Mouse (Mus musculus) stomach, embryonic 16.5 days (tissue): Measurements from ENCODE around the gene Mab21l3. TPM values are rescaled to one million over a fixed set of nuclear protein-coding genes. Genes with fewer than 3 reads are reported as not detected.
"Not testable (repeated sequence)": the region's sequence is repeated elsewhere in the genome, so short reads cannot be mapped to it uniquely, and the experiment has no call there.

Experiments used
- ATAC-seq: fragments of 200-750 bp; cut with Nextera tagmentation; 2 replicates; pipeline ENCODE4 v1.8.0; 2017; ENCODE audit warnings: moderate number of reproducible peaks, moderate TSS enrichment; ENCODE audit not compliant: insufficient read depth, low FRiP score
- H3K27ac ChIP-seq: fragments of 300-500 bp; sonication (generic); 2 replicates; pipeline ENCODE4 v1.5.1; 2014; ENCODE audit warnings: low read length
- H3K27me3 ChIP-seq: fragments of 300-500 bp; sonication (generic); 2 replicates; pipeline ENCODE4 v1.6.1; 2014; ENCODE audit warnings: low read length, control low read depth, mixed read lengths; ENCODE audit not compliant: control insufficient read depth, insufficient read depth
- H3K36me3 ChIP-seq: fragments of 300-500 bp; sonication (generic); 2 replicates; pipeline ENCODE4 v1.6.1; 2014; ENCODE audit warnings: low read length; ENCODE audit not compliant: control insufficient read depth, insufficient read depth
- H3K4me1 ChIP-seq: fragments of 300-500 bp; sonication (generic); 2 replicates; pipeline ENCODE4 v1.6.1; 2014; ENCODE audit warnings: low read length, control low read depth, mixed read lengths; ENCODE audit not compliant: control insufficient read depth, insufficient read depth
- H3K4me2 ChIP-seq: fragments of 300-500 bp; sonication (generic); 2 replicates; pipeline ENCODE4 v1.6.1; 2014; ENCODE audit warnings: low read depth, low read length, mixed read lengths
- H3K4me3 ChIP-seq: fragments of 300-500 bp; sonication (generic); replicated peaks from 2 replicates; pipeline ENCODE4 v1.5.1; 2014; ENCODE audit warnings: mild to moderate bottlenecking, low read length
- H3K9ac ChIP-seq: fragments of 300-500 bp; sonication (generic); 2 replicates; pipeline ENCODE4 v1.6.1; 2014; ENCODE audit warnings: low read length
- H3K9me3 ChIP-seq: fragments of 300-500 bp; sonication (generic); replicated peaks from 2 replicates; pipeline ENCODE4 v1.6.1; 2016; ENCODE audit warnings: low read length, control low read depth; ENCODE audit not compliant: control insufficient read depth
- WGBS: fragments of 180-500 bp; shearing (Covaris S2); extraction: QIAGEN DNeasy Blood & Tissue Kit; methylation state at CpG from one replicate; pipeline ENCODE4 v1.1.7; 2014; 5-methylcytosine and 5-hydroxymethylcytosine counted together
- polyA plus RNA-seq: library from polyadenylated mRNA; unstranded; fragments of >200 nt; fragmentation: Nextera tagmentation; extraction: Ambion mirVana; gene quantifications from 2 replicates; pipeline ENCODE4 v1.2.1, GENCODE M21; 2015

The Mab21l3 gene
- polyA plus RNA-seq, 1 experiment from 2014 or later, result 3.1 TPM

DNA sequence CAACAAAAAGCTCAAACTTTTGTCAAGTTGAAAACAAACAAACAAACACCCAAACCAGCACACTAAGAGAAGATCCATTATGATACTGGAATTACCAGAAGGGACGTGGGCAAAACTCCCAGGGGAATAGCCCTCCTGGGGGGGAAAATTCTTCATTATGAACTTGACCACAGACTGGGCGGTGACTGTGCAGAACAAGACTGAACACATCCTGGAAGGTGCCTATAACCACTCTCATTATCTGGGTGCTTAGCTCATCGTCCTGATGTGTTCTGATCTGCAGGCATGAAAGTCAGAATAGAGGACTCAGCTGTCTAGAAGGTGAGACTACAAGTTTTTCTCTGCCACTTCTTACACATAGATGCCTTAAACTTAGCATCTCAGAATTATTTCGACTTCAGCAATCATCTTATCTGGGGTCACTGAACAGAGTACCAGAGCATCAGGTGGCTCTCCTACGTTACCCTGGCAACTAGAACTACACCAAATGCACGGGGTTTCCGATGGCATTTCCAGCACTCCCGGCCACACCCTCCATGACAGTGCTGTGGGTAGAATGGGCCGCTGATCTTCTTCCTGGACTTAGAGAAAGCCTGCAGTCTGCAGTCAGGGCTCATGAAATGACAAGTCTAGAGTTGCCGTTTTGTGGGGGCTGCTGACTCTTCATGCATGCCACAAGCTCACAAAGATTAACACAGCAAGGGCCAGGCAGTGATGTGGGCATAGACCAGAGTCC lies 18.7 kb downstream of the Mab21l3 start:
- Histone ChIP-seq H3K9me3 (no peaks in the 10 kb centered on the region), H3K4me2 (no peak overlapping the region), H3K4me1 (peaks cover 15% of the 10 kb centered on the region), H3K36me3 (no peaks in the 10 kb centered on the region), H3K4me3 (no peak overlapping the region), H3K27me3 (no peaks in the 10 kb centered on the region), H3K9ac (no peak overlapping the region), H3K27ac (peak overlapping the region; percentile 69)
- 72% methylated on average over 10 of the region's 10 CpGs for WGBS
- ATAC-seq, result no peak

DNA sequence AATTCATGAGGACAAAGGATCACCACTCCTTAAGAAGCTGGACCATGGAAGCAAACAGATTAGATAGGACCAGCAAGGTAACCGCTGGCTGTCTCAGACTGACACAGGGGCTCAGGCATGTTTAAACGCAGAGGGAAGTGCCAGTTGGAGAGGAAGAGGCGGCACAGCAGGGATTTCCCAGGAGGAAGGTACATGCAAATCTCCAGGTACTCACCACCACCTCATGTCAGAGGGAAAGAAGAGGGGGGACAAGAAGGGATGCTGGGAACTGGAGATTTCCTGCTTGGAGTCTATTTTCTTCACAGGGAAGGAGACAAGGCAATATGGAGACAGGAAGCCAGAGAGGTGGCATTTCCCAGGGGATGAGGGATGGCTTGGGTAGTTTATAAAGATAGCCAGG lies 20.2 kb downstream of the Mab21l3 start:
- Histone ChIP-seq H3K4me1 (peaks cover 15% of the 10 kb centered on the region), H3K4me2 (no peak overlapping the region), H3K27ac (no peak overlapping the region), H3K9me3 (no peaks in the 10 kb centered on the region), H3K9ac (no peak overlapping the region), H3K36me3 (no peaks in the 10 kb centered on the region), H3K4me3 (no peak overlapping the region), H3K27me3 (no peaks in the 10 kb centered on the region)
- no peak for ATAC-seq
- 42% methylated on average over 3 of the region's 3 CpGs for WGBS

DNA sequence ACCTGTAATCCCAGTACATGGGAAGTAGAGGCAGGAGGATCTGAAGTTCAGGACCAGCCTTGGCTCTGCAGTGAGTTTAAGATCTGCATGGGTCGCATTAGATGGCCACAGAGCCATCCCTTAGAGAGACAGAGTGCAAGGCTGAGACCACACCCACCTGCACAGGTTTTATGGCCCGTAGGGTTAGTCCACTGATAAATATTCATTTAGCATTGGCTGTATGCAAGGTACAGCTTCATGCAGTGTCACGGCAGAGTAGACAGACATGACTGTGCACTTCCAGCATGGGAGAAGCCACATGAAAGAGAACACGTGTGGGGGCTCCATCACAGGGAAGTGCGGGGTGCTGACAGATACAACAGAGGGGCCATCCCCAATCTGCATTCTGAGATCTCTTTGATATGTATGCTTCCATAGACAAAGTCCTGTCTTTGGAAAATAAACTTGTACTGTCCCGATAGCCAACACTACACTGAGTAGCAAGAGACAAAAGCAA lies 21.5 kb downstream of the Mab21l3 start:
- no peak overlapping the region for H3K4me2 ChIP-seq
- WGBS, result 74% methylated on average over 6 of the region's 6 CpGs
- no peaks in the 10 kb centered on the region for H3K9me3 ChIP-seq
- peaks cover 15% of the 10 kb centered on the region for H3K4me1 ChIP-seq
- no peak overlapping the region for H3K4me3 ChIP-seq
- H3K27me3 ChIP-seq, result no peaks in the 10 kb centered on the region
- no peak for ATAC-seq
- H3K36me3 ChIP-seq, result no peaks in the 10 kb centered on the region
- no peak overlapping the region for H3K27ac ChIP-seq
- H3K9ac ChIP-seq, result no peak overlapping the region

DNA sequence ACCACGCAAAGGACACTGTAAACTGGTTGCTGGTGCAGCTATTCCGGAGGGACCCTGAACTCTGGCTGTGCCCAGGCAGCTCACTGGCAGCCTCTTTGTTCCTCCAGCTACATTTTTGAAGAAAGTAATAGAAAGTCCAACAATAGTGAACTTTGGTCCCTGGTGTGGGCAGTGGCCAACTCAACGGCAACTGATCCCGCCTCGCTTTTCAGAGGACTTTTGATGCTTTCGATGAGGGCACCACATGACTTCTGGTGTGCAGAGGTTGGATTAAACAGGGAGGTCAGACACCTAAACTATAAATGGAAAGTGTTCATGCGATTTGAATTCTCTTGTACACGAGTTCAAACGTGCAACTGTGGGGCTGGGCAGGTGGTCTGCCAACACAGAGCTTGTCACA lies 24.4 kb downstream of the Mab21l3 start:
- Histone ChIP-seq H3K4me3 (no peak overlapping the region), H3K4me1 (0 out of 2 replicates have a peak, but pooled peaks cover 2% of the 10 kb centered on the region), H3K9ac (no peak overlapping the region), H3K27ac (no peak overlapping the region), H3K27me3 (no peaks in the 10 kb centered on the region), H3K9me3 (no peaks in the 10 kb centered on the region), H3K4me2 (no peak overlapping the region), H3K36me3 (no peaks in the 10 kb centered on the region)
- ATAC-seq, result no peak
- 73% methylated on average over 9 of the region's 9 CpGs for WGBS

DNA sequence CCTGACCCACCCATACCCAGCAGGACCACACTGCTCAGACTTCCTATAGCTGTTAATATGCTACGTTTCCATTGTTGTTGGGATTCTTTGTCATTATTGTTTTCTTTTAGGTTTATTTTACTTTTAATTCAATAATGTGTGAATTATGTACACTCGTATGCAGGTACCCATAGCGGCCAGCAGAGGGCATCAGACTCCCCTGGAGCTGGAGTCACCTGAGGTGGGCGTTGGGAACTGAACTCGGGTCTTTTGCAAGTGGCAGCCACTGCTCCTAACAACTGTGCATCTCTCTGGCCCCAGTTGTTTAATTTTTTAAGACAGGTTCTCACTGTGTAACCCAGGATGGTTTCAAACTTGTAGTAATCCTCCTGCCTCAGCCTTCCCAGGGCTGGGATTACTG lies 26.7 kb downstream of the Mab21l3 start:
- no peak overlapping the region for H3K9ac ChIP-seq
- H3K9me3 ChIP-seq, result no peaks in the 10 kb centered on the region
- ATAC-seq, result no peak
- H3K4me1 ChIP-seq, result no peaks in the 10 kb centered on the region
- H3K4me2 ChIP-seq, result no peak overlapping the region
- H3K36me3 ChIP-seq, result no peaks in the 10 kb centered on the region
- 77% methylated on average over 5 of the region's 5 CpGs for WGBS
- H3K4me3 ChIP-seq, result no peak overlapping the region
- no peaks in the 10 kb centered on the region for H3K27me3 ChIP-seq
- H3K27ac ChIP-seq, result no peak overlapping the region

DNA sequence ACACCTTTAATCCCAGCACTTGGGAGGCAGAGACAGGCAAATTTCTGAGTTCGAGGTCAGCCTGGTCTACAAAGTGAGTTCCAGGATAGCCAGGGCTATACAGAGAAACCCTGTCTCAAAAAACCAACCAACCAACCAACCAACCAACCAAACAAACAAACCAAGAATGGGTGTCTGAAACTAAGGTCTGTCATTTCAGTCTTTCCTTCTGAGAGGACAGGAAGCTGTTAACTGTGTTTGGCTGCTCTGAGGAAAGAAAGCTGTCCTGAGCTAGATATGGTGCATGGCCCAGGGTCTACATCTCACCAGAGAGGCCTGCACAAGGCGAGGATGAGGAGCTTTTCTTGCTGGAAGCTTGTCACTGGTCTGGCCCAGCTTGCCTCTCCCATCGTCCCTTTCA lies 28.1 kb downstream of the Mab21l3 start:
- H3K9ac ChIP-seq, H3K36me3 ChIP-seq, H3K4me3 ChIP-seq, H3K27me3 ChIP-seq, ATAC-seq, H3K9me3 ChIP-seq, H3K27ac ChIP-seq, H3K4me2 ChIP-seq, H3K4me1 ChIP-seq: not testable (repeated sequence)
- whole genome bisulfite sequencing, result 77% methylated on average over 3 of the region's 3 CpGs

DNA sequence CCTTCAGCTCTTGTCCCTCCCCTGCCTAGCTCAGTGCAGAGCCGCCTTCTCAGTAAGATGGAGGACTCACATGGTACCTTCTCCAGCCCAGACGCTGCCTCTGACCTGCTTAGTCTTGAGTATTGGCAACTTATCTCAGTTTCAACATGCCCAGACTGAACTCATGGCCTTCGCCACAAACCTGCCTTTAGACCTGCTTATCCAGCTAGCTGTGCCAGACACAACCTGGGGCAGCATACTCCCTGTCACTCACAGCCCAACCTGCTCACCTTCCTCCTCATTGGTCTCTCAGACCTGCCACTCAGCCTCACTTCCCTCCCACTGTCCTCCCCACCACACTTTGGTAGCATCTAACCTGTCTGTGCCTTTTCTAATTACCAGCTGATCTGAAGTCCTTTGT lies 32.8 kb downstream of the Mab21l3 start:
- H3K4me3 ChIP-seq, result no peak overlapping the region
- H3K9me3 ChIP-seq, result no peaks in the 10 kb centered on the region
- 0 out of 2 replicates have a peak, but pooled peaks cover 4% of the 10 kb centered on the region for H3K4me1 ChIP-seq
- H3K9ac ChIP-seq, result no peak overlapping the region
- H3K27ac ChIP-seq, result no peak overlapping the region
- no peak overlapping the region for H3K4me2 ChIP-seq
- no peaks in the 10 kb centered on the region for H3K36me3 ChIP-seq
- ATAC-seq, result no peak
- H3K27me3 ChIP-seq, result no peaks in the 10 kb centered on the region
- WGBS, result 79% methylated on average over 3 of the region's 3 CpGs

DNA sequence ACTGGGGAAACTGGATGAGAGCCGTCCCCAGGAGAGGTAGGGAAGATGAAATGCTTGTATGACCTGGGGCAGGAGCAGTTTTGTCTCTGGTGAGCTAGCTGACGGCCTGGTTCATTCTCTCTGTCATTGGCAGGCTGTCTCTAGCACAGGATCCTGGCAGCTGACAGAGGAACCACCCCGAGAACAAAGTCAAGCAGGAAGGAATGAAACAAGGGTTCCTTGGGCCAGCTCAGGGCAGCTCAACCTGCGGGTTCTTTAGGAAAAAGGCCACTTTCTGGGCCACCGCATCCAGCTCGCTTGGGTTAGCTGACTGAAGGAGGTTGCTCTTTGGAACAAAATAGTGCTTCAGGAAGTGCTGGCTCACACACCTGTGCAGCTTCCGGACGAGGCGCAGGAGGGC lies 34.0 kb downstream of the Mab21l3 start:
- H3K9ac ChIP-seq, result no peak overlapping the region
- no peaks in the 10 kb centered on the region for H3K36me3 ChIP-seq
- H3K4me1 ChIP-seq, result 0 out of 2 replicates have a peak, but pooled peaks cover 4% of the 10 kb centered on the region
- no peak overlapping the region for H3K27ac ChIP-seq
- WGBS, result 85% methylated on average over 9 of the region's 9 CpGs
- H3K27me3 ChIP-seq, result no peaks in the 10 kb centered on the region
- no peak for ATAC-seq
- H3K4me2 ChIP-seq, result no peak overlapping the region
- H3K9me3 ChIP-seq, result no peaks in the 10 kb centered on the region
- H3K4me3 ChIP-seq, result no peak overlapping the region

DNA sequence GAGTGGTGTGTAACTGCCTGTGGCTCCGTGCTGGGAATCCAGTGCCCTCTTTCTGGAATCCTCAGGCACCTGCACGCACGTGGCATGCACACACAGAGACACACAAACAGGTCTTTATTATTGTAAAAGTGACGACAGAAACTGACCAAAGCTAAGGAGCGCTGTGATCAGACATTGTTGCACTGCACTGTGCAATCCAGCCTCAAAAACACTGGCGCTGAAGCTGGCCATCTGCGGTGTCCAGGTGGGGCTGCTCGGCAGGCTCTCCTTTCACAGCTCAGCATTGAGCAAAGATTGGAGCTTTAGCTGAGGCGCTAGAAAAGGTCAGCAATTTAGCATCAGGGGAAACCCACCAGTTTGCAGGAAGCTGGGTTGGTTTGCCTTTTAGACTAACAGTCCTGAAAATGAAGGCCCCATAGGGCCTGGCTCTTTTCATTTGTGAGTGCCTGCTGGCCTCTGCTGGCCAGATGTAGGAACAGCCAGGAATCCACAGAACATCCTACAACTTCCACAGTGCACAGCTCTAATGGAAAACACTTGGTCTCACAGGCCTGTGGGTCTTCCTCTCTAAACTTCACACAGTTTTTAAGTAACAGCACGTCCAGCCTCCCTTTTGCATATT lies 36.3 kb downstream of the Mab21l3 start:
- Histone ChIP-seq H3K36me3 (no peaks in the 10 kb centered on the region), H3K27me3 (no peaks in the 10 kb centered on the region), H3K4me2 (no peak overlapping the region), H3K9me3 (no peaks in the 10 kb centered on the region), H3K27ac (no peak overlapping the region), H3K4me1 (0 out of 2 replicates have a peak, but pooled peaks cover 4% of the 10 kb centered on the region), H3K9ac (no peak overlapping the region), H3K4me3 (no peak overlapping the region)
- 61% methylated on average over 10 of the region's 10 CpGs for WGBS
- ATAC-seq, result peak; percentile 76; the same call in 1 of the 2 replicates
